Mouse (Mus musculus): ENCODE data around the gene Endou.

The Endou gene

DNA sequence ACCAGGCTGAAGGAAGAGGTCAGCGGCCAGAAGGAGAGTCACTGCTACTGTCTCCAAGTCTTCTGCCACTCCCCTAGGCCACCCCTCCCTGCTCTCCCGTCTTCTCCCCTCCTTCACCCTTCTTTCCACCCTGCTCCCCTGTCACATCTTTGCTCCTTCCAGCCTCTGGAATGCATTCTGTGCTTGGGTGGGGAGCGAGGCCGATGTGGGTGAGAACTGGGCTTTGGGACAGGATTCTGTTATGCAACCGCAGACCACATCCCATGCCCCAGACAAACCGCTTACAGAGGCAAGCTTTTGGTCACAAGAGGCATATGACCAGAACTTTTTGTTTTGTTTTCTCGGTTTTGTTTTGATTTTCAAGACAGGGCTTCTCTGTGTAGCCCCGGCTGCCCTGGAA, 4.1 kb downstream of the Endou start:
- DNase-seq (ENCODE audit: low spot score): no peak

DNA sequence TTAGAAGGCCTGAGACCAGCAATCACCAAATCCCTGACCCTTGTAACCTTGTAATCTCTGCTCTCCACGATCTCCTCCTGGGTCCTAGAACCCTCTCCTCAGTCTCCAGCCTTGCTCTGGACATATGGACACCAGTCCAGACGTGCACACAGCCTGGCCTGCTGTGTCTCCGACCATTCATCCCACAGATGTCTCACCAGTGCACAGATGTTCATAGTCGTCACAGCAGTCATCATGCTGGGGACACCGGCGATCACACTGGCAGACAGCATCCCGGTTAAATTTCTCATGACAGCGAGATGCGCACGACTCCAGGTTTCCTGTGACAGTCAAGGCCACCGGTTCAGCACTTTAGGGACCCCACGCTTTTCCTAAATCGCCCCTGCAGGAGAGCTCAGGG, 4.8 kb downstream of the Endou start:
- DNase-seq (ENCODE audit: low spot score): no peak

DNA sequence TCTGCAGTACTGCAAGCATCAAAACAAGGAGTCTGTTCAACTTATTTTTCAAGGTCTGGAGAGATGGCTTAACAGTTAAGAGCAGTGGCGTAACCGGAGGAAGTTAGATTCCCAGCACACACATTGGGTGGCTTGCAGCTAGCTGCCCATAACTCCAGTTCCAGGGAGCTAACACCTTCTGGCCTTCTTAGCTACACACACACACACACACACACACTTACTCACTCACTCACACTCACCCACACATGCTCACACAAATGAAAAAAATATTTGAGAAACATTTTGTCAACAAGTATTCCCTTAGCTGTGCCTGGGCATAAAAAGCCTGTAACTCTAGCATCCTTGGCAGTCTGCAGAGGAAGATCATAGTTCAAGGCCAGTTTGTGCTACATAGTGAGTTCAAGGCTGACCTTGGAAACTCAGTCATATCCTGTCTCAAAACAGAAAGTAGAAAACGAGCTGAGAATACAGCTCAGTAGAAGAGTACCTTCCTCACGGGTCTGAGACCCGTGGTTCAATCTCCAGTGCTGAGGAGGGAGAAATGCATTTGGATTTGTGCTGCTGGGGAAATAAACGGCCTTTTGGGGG, 5.8 kb downstream of the Endou start:
- DNase-seq (ENCODE audit: low spot score): no peak

DNA sequence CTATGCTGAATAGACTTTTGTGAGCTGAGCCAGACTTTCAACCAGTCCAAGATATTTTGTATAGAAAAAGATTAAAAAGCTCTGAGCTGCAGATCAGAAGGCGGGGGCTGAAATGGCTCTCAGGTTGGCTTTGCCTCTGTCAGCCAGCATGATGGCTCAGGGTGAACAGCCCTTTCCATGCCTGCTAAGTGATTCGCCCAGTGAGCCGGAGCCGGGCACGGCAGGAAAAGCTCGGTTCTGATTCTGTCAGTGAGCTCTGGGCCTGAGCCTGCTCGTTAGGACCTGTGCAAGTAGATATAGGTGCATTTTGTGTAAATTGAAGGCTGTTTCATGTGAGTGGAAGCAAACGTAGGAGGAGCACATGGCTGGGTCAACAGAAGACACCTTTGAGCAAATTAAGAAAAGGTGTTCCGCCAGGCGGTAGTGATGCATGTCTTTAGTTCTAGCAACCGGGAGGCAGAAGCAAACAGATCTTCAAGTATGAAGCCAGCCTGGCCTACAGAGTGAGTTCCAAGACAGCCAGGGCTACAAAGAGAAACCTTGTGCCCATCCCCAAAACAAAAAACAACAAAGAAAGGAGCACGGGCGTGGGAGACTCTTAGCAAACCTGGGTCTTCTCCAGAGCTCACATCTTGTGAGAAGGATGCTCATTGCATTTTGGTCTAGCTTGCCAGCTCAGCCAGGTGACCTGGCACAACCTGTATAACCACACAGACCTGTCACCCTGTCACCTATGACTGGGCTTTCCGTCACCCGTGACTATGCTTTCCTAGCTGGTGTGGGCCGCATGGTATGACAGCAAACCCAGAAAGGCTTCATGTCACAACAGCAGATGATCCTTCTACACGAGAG, 6.6 kb downstream of the Endou start:
- DNase-seq (ENCODE audit: low spot score): no peak

DNA sequence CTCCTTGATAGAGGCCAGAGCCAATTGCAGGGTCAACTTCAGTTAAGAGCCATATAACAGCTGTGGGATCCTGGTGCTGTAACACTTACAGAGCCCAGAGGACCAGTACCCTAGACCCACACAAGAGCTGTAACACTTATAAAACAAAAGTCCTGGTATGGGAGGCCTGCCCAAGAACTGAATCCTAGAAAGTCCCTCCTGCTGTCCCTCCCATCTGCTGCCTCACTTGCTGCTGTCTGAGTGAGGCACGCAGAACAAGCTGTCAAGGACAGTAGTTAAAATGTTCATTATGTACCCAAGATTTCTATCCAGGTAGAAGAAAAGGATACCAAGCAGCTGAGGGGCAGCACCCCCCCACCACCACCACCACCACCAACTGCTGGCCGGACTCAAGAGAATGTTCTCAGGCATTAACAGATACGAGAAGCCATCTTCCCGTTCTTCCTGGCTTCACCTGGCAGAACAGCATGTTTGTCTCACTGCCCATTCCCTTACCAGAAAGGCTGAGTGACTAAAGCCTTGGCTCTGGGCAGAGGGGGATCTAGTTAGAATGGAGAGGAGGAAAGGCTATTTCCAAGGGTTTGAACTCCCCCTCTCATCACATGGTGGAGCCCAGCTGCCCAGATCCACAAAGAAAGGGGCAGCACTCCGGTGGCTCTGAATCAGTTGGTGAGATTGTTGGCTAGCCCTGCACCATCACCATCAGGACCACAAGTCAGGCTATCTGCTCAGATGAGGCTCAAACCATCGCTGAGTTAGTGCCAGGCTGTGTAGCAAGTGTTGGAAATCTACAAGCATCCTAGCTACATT, 7.4 kb downstream of the Endou start:
- DNase-seq (ENCODE audit: low spot score): no peak

DNA sequence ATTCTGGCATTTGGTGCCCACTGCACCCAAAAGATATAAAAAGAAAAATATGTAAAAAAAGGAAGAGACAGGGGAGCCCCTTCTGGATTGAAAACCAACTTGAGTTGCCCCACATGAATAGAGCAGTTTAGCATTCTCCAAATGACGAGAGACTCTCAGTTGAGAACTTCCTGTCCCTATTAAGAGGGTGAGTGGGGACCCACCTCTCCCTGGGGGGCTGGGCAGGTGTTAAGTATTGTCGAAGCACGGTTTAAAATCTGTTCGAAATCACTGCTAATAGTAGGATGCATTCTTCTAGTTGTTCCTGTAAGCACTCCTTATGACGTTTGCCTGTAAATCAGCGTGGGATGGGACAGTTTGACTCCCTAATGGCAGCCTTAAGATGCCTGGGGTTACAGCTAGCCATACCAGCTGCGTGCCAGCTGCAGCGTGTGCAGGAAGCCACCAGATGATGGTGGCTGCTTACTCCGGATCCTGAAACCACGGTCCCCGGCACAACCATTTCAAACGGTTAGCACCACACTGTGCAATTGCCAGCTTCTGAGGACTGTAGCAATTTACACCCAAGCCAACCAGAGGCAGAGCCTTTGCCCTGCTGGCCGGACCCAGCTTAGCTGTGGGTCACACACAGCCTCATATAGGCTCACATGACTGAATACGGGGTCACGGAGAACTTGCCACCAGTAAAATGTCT, 10.0 kb downstream of the Endou start:
- no peak for DNase-seq (ENCODE audit: low spot score)

DNA sequence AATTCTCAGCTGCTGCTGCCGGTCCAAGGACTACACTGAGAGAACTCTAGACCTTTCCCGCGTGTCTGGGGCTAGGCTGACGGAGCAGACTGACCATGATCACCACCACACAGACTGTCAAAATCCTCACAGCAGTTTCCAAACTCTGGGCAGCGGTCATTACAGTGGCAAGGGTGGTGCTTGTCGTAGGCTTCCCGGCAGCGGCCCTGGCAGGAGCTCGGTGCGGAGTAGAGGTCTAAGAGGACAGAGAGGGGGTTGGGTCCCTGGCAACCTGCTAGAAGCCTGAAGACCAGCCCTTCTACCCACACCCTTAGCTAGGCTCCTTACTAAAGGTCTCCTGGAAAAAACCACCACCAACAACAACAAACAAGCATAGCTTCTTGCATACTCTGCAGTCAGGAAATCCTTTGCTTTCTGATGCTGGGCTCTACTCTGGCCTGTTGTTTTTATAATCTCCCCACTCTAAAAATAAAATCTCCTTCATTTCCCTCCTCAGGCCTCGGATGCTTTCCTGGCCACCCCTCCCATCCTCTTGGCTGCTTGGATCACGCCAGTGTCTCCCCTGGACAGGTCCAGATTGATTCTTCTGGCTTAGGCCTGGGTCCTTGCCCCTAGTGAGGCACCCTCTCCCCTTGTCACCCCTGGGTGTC, 11.0 kb downstream of the Endou start:
- DNase-seq (ENCODE audit: low spot score): no peak

DNA sequence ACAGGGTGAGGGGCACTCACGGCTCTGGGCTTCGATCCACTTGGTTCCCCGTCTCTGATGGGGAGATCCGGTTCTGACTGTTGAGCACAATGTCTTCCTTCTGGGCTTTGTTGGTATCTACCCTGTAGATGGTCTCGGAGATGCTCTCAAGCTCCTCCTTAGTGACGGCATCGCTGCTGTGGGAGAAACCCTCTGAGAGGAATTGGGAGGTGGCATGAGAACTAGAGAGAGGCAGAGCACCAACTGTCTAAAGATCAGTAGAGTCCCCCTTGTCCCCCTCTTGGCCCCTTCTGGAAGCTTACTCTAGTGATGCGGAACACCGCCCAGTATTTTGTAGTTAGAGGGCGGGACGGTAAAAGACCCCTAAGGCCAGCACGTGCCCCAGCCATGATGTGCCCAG, 11.6 kb downstream of the Endou start:
- no peak for DNase-seq (ENCODE audit: low spot score)

DNA sequence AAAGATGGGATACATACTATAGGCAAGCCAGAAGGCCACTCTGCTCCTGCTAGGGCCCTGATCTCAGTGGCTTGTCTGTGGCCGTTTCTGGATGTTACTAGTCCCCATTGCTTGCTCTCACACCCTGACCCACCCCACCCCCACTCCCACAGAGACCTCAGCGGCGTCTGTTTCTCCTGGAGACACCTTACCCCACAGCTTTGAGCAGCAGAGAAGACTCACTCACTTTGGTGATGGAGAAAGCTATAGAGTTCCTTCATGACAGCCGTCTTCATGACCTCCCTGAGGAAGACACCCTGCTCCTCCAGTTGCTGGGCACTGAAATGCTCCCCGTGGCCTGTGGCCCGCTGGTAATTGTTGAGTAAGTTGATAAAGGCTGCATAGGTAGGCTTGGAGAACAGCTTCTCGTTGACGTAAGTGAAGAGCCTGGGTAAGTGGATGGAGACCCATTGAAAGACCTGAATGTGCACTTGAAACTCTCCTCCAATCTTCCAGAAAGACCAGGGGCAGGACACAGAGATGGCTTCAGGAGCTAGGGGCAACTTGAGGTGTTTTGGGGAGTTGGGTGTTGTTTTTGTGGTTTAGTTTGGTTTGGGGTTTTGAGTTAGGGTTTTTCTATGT, 12.5 kb downstream of the Endou start:
- DNase-seq (ENCODE audit: low spot score): no peak

DNA sequence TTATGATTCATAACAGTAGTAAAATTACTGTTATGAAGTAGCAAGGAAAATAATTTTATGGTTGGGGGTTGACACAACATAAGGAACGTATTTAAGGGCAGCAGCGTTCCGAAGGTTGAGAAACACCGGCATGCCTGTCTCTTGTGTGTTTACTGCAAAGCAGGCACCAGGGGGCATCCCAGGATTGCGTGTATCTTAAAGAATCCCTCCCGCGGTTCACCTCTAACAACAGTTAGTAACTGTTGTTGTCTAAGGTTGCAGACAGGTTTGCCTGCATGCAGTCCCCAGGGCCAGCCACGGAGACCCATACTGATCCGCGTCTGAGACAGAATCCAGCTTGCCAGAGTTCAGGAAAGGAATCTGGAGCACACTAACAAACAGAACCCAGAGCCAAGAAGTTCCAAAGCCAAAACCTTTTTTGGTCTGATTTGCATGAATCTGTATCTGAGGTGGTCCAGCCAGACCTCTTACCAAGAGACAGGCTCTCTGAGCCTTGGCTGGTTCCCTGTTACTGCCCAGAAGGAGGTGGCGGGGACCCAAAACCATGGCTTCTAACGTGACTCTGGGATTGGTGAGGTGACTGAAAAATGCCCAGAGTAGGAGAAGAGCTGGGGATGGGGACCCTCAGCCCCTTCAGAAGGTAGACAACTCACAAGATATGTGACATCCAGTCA, 13.1 kb downstream of the Endou start:
- no peak for DNase-seq (ENCODE audit: low spot score)

DNA sequence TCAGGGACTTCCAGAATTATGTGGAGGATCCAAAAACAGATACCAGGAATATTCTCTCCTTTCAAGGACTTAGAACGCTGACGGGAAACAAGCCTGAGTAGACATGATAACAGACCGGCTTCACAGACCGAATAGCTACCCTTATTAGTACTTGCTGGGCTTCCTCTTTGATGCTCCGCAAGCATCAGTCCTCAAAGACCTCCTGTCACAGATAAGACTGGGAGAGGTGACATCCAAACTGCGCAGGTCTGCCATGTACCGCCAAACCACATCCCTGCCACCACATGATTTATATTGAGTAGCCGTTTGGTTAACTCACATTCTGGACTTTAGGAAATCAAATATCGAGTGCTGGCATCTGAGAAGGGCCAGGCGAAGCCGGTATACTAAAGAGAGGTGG, 14.4 kb downstream of the Endou start:
- no peak for DNase-seq (ENCODE audit: low spot score)

DNA sequence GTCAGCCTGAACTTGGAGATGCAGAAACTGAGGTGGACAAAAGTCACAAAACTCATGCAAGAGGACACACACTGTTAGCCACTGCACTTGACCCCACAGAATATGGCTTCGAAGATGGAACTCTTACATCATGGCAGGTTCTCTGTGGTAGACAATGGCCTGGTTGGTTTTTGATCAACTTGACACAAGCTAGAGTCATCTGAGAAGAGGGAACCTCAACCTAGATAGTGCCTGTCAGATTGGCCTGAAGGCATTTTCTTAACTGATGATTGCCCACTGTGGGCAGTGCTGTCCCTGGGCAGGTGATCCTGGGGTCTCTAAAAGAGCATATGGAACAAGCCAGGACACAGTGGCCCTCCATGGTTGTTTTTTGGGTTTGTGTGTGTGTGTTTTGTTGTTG, 15.4 kb downstream of the Endou start:
- no peak for DNase-seq (ENCODE audit: low spot score)

DNA sequence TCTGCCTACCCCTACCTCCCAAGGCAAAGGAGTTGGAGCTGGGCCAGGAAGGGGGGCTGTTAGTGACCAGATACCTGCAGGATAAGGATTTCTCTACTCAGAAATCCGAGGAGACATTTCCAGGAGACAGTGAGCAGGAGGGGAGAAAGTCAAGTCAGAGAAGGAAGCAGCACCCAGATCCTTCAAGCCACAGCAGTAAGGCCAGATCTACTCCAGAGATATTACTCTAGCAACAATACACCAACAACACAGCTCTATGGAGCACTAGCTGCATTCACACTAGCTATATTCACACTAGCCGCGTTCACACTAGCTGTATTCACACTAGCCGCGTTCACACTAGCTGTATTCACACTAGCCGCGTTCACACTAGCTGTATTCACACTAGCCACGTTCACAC, 16.1 kb downstream of the Endou start:
- DNase-seq (ENCODE audit: low spot score): no peak

DNA sequence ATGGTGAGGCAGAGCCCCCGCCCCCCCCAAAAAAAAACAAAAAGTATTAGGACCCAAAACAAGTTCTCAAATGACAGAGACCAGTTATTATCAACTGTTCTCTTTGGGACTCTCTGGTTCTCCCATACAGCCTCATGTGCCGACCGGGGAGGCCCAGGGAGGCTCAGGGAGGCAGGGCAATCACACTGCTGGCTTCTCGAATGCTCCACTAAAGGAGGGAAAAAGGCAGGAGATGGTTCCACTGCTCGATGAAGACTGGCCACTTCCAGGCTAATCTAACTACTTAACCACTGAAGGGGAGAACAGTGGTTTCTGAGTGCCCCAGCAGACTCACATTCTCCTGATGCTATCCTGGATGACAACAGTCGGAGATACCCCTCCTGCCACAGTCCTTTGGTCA, 18.6 kb downstream of the Endou start:
- no peak for DNase-seq (ENCODE audit: low spot score)

DNA sequence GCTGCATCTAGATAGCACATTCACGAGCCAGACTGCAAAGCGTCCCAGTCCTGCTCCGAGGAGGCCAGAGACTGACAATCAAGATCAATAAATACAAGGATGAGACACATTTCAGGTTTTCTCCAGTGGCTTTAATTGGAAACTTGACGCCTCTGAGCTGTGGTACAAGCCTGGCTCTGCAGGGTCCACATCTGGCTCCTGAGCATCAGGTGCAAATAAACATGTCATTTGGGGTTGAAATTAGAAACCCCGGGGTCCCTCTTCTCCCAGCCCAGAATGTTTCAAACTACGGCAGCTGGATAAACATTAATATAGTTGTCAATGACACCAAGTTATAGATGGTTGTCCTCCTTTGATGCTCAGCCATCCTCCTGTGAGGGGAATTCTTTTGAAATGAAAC, 20.2 kb downstream of the Endou start:
- no peak for DNase-seq (ENCODE audit: low spot score)

DNA sequence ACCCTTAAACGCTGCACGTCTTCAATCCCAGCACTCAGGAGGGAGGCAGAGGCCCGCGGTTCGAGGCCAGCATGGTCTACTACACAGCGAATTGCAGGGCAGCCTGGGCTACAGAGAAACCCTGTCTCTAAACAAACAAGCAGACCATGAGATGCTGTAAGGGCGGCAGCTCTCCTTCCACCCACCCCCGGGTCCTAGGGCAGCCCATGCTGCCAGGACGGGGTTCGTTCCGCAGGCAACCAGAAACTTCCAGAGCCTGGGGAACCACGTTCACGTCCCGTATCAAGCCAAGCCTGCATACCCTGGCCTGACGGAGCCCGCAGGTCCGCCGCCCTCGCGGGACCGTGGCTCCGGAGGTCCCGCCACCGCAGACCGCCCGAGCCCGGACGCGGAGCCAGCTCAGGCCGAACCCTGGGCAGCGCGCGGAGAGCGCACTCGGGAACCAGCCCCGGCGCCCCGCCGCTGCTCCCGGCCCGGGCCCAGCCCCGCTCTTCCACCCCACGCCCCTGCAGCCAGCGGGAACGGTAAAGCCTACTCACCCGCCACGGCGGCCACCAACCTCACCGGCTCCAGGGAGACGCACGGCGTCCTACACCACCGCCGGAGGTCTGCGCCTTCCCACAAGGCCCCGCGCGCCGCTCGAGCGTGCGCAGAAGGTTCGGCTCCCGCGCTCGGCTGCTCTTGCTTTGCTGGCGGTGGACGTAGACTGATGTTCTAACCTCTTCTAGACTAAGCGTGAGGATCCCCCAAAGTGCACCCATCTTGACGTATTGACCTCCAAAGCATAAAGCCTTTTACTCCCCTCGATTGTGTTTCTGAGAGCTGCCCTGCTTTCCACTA, 25.7 kb downstream of the Endou start, which contains the start of gene Rpap3:
Rpap3 (minus strand) TSS at position 615 of the 840 bp plus-strand sequence.
- peak; percentile 48 for DNase-seq (ENCODE audit: low spot score)

DNA sequence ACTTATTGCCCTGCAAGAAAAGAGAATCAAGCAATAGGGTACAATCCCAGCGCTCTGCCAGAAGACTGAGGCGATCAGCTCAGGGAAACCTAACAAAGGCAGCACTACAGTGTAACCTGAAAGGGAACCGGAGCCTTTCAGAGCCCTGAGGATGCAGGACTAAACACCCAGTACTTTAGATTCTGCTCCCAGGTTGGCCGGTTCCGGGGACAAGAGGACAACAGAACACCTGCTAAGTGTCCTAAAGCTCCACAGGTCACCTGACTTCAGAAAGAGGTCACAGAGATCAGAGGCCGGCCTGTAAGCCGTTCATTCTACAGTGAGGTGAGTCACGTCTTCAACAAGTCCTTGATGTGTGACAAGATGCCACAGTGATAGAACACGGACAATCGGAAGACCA, 34.5 kb downstream of the Endou start:
- DNase-seq (ENCODE audit: low spot score): no peak

DNA sequence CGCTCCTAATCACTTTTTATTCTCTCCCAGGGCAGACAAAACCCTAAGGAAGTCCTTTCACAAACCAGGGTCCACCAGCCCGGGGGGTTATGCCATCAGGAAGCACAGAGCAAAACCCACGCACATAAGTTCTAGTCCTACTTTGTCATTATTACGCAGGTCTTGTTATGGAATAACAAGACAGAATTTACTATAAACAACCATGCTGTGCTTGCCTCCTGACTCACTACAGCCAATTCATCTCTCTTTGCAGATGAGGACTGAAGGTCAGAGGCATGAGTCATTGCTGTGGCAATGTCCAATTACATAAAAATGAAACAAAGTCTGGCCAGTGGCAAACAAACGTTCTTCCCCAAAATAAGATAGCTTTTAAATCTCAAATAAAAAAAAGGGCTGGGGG, 37.7 kb downstream of the Endou start:
- DNase-seq (ENCODE audit: low spot score): no peak

DNA sequence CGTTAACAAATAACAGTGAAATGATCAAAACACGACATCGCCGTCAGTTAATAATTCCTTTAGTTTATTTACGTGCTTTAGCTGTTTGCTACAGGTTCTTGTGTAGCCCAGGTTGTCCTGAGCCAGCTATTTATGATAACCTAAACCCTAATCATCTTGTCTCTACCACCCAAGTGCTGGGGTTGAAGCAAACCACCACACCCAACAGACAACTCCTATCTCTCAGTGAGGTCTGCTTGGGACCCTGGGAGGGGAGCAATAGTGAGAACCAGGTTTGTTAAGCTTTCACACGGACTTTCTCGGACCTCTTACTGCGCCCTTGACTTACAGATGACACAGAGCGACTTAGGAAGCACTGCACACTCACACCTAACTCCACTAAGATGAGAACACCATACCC, 47.0 kb downstream of the Endou start:
- DNase-seq (ENCODE audit: low spot score): no peak

DNA sequence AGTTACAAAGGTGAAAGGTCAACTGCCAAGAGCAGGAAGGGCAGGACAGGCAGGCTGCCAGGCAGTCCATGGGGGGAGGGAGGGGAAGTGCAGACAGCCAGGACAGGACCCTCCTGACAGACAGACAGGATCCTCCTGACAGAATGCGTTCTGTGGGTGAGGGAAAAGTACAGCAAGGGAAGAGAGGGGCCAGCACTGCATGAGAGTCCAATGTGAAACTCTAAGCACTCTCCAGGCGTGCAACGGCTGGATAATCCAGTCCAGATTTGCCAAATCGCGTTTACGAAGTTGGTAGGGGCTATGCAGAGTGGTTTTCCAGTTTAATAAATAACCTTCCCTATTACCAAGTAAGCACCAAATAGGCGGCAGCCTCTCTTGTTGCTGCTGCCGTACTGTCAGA, 49.1 kb downstream of the Endou start:
- no peak for DNase-seq (ENCODE audit: low spot score)
